Mouse (Mus musculus) frontal cortex, postnatal 25 days (tissue): ENCODE measurements around the gene BC107364.
"Not testable (repeated sequence)": the region's sequence is repeated elsewhere in the genome, so short reads cannot be mapped to it uniquely, and the experiment has no call there.

Experiments used
- DNase-seq, 2 experiments: peaks; one replicate each; pipeline ENCODE4 v3.0.0; 2022; ENCODE audit warnings: low spot score in 2 of 2

The BC107364 gene

GRCm38 (mm10) chr3:96486064-96486827 lies 34.1 kb upstream of the BC107364 start:
- DNase-seq, result not testable (repeated sequence)

GRCm38 (mm10) chr3:96485361-96485760 lies 33.3 kb upstream of the BC107364 start:
- no peak for DNase-seq

GRCm38 (mm10) chr3:96484921-96485320 lies 32.8 kb upstream of the BC107364 start:
- no peak for DNase-seq

GRCm38 (mm10) chr3:96483946-96484345 lies 31.8 kb upstream of the BC107364 start:
- DNase-seq, result no peak

GRCm38 (mm10) chr3:96483044-96483443 lies 30.9 kb upstream of the BC107364 start:
- not testable (repeated sequence) for DNase-seq

- DNase-seq, result no peak
Observed at GRCm38 (mm10) chr3:96482451-96482850, 30.3 kb upstream of the BC107364 start.

GRCm38 (mm10) chr3:96481856-96482255 lies 29.8 kb upstream of the BC107364 start:
- DNase-seq, result no peak

- DNase-seq, result no peak
Observed at GRCm38 (mm10) chr3:96480684-96481270, 28.7 kb upstream of the BC107364 start.

- DNase-seq, result no peak
Observed at GRCm38 (mm10) chr3:96479249-96479648, 27.1 kb upstream of the BC107364 start.

- no peak for DNase-seq
Observed at GRCm38 (mm10) chr3:96477558-96477957, 25.5 kb upstream of the BC107364 start.

GRCm38 (mm10) chr3:96477084-96477483 lies 25.0 kb upstream of the BC107364 start:
- no peak for DNase-seq

- DNase-seq, result no peak
Observed at GRCm38 (mm10) chr3:96474909-96475655, 23.0 kb upstream of the BC107364 start.

- not testable (repeated sequence) for DNase-seq
Observed at GRCm38 (mm10) chr3:96473556-96473955, 21.4 kb upstream of the BC107364 start.

GRCm38 (mm10) chr3:96472066-96472465 lies 20.0 kb upstream of the BC107364 start:
- DNase-seq, result no peak

- DNase-seq, result no peak
Observed at GRCm38 (mm10) chr3:96469626-96470025, 17.5 kb upstream of the BC107364 start.

- not testable (repeated sequence) for DNase-seq
Observed at GRCm38 (mm10) chr3:96468335-96468734, 16.2 kb upstream of the BC107364 start.

GRCm38 (mm10) chr3:96467641-96468040 lies 15.5 kb upstream of the BC107364 start:
- DNase-seq, result no peak

- no peak for DNase-seq
Observed at GRCm38 (mm10) chr3:96463891-96464290, 11.8 kb upstream of the BC107364 start.

GRCm38 (mm10) chr3:96460568-96460870 lies 8.4 kb upstream of the BC107364 start:
- DNase-seq, result not testable (repeated sequence)

- not testable (repeated sequence) for DNase-seq
Observed at GRCm38 (mm10) chr3:96459757-96460567, 7.9 kb upstream of the BC107364 start.

- DNase-seq, result not testable (repeated sequence)
Observed at GRCm38 (mm10) chr3:96458886-96459439, 6.9 kb upstream of the BC107364 start.

GRCm38 (mm10) chr3:96458008-96458407 lies 5.9 kb upstream of the BC107364 start:
- DNase-seq, result not testable (repeated sequence)
